Mouse (Mus musculus): Measurements from ENCODE around the gene Tsen2. TPM values are rescaled to one million over a fixed set of nuclear protein-coding genes. Genes with fewer than 3 reads are reported as not detected.

Tsen2 gene
- 1.2 and 1.4 TPM in 2 replicates for polyA plus RNA-seq (2012; rRNA removed)

GRCm38 (mm10) chr6:115544442-115544970, at the start of gene Tsen2:
Tsen2 (plus strand) TSS chr6:115544664.
- TF ChIP-seq POLR2A (IDR thresholded peaks at IDR 0.05; ENCODE audit: low read depth, low read length) (peak; percentile 18; the same call in 1 of the 2 replicates), CTCF (IDR thresholded peaks at IDR 0.05; ENCODE audit: extremely low read depth, insufficient read length, insufficient replicate concordance, low read depth, low read length) (no peak)
- H3K27me3 ChIP-seq (ENCODE audit: control insufficient read depth, insufficient read depth, low read length): no peaks in the 10 kb centered on the region
- peak within 1 kb of the TSS; percentile 80 for H3K4me3 ChIP-seq (ENCODE audit: low read depth, low read length)
- peaks cover 15% of the 10 kb centered on the region; the same call in 1 of the 2 replicates for H3K4me1 ChIP-seq (ENCODE audit: control insufficient read depth, insufficient read depth, insufficient read length, low read length)
- H3K36me3 ChIP-seq (ENCODE audit: control insufficient read depth, insufficient read depth, low read length): peaks cover 5% of the 10 kb centered on the region
- under 1% methylated on average over 38 of the region's 38 CpGs for WGBS
- peak within 1 kb of the TSS; percentile 28 for H3K27ac ChIP-seq (ENCODE audit: insufficient read depth, low read depth, low read length)

GRCm38 (mm10) chr6:115499540-115499939, 44.9 kb upstream of the Tsen2 start:
- Histone ChIP-seq H3K4me3 (ENCODE audit: low read depth, low read length) (no peak overlapping the region), H3K27ac (ENCODE audit: insufficient read depth, low read depth, low read length) (no peak overlapping the region), H3K4me1 (ENCODE audit: control insufficient read depth, insufficient read depth, insufficient read length, low read length) (peaks cover 27% of the 10 kb centered on the region), H3K36me3 (ENCODE audit: control insufficient read depth, insufficient read depth, low read length) (no peaks in the 10 kb centered on the region), H3K27me3 (ENCODE audit: control insufficient read depth, insufficient read depth, low read length) (no peaks in the 10 kb centered on the region)
- TF ChIP-seq POLR2A (IDR thresholded peaks at IDR 0.05; ENCODE audit: low read depth, low read length) (no peak), CTCF (IDR thresholded peaks at IDR 0.05; ENCODE audit: extremely low read depth, insufficient read length, insufficient replicate concordance, low read depth, low read length) (no peak)
- 92% methylated on average over 14 of the region's 14 CpGs for WGBS

- peaks cover 29% of the 10 kb centered on the region for H3K4me1 ChIP-seq (ENCODE audit: control insufficient read depth, insufficient read depth, insufficient read length, low read length)
Measured at GRCm38 (mm10) chr6:115500234-115500633, 44.2 kb upstream of the Tsen2 start.

GRCm38 (mm10) chr6:115501131-115501530, 43.3 kb upstream of the Tsen2 start:
- 50% methylated on average over 3 of the region's 3 CpGs for WGBS
- Histone ChIP-seq H3K27me3 (ENCODE audit: control insufficient read depth, insufficient read depth, low read length) (no peaks in the 10 kb centered on the region), H3K27ac (ENCODE audit: insufficient read depth, low read depth, low read length) (peak overlapping the region; percentile 43; the same call in 1 of the 2 replicates), H3K4me3 (ENCODE audit: low read depth, low read length) (no peak overlapping the region), H3K4me1 (ENCODE audit: control insufficient read depth, insufficient read depth, insufficient read length, low read length) (peaks cover 29% of the 10 kb centered on the region), H3K36me3 (ENCODE audit: control insufficient read depth, insufficient read depth, low read length) (no peaks in the 10 kb centered on the region)
- TF ChIP-seq POLR2A (IDR thresholded peaks at IDR 0.05; ENCODE audit: low read depth, low read length): no peak
- no peak for TF ChIP-seq CTCF (IDR thresholded peaks at IDR 0.05; ENCODE audit: extremely low read depth, insufficient read length, insufficient replicate concordance, low read depth, low read length)

More at GRCm38 (mm10) chr6:115500234-115500633, 44.2 kb upstream of the Tsen2 start:
- Histone ChIP-seq H3K4me3 (ENCODE audit: low read depth, low read length) (no peak overlapping the region), H3K36me3 (ENCODE audit: control insufficient read depth, insufficient read depth, low read length) (no peaks in the 10 kb centered on the region), H3K27me3 (ENCODE audit: control insufficient read depth, insufficient read depth, low read length) (no peaks in the 10 kb centered on the region), H3K27ac (ENCODE audit: insufficient read depth, low read depth, low read length) (no peak overlapping the region)
- WGBS: 92% methylated on average over 10 of the region's 10 CpGs
- TF ChIP-seq POLR2A (IDR thresholded peaks at IDR 0.05; ENCODE audit: low read depth, low read length): no peak
- TF ChIP-seq CTCF (IDR thresholded peaks at IDR 0.05; ENCODE audit: extremely low read depth, insufficient read length, insufficient replicate concordance, low read depth, low read length): no peak

GRCm38 (mm10) chr6:115503038-115503437, 41.4 kb upstream of the Tsen2 start:
- H3K27ac ChIP-seq (ENCODE audit: insufficient read depth, low read depth, low read length): peak overlapping the region; percentile 99
- 35% methylated on average over 4 of the region's 4 CpGs for WGBS
- peaks cover 29% of the 10 kb centered on the region for H3K4me1 ChIP-seq (ENCODE audit: control insufficient read depth, insufficient read depth, insufficient read length, low read length)
- TF ChIP-seq POLR2A (IDR thresholded peaks at IDR 0.05; ENCODE audit: low read depth, low read length) (no peak), CTCF (IDR thresholded peaks at IDR 0.05; ENCODE audit: extremely low read depth, insufficient read length, insufficient replicate concordance, low read depth, low read length) (no peak)
- no peaks in the 10 kb centered on the region for H3K27me3 ChIP-seq (ENCODE audit: control insufficient read depth, insufficient read depth, low read length)
- no peak overlapping the region for H3K4me3 ChIP-seq (ENCODE audit: low read depth, low read length)
- no peaks in the 10 kb centered on the region for H3K36me3 ChIP-seq (ENCODE audit: control insufficient read depth, insufficient read depth, low read length)

- Histone ChIP-seq H3K27ac (ENCODE audit: insufficient read depth, low read depth, low read length) (peak overlapping the region; percentile 99), H3K4me3 (ENCODE audit: low read depth, low read length) (no peak overlapping the region), H3K27me3 (ENCODE audit: control insufficient read depth, insufficient read depth, low read length) (no peaks in the 10 kb centered on the region), H3K4me1 (ENCODE audit: control insufficient read depth, insufficient read depth, insufficient read length, low read length) (peaks cover 29% of the 10 kb centered on the region), H3K36me3 (ENCODE audit: control insufficient read depth, insufficient read depth, low read length) (no peaks in the 10 kb centered on the region)
- WGBS: 25% methylated on average over 10 of the region's 10 CpGs
- TF ChIP-seq CTCF (IDR thresholded peaks at IDR 0.05; ENCODE audit: extremely low read depth, insufficient read length, insufficient replicate concordance, low read depth, low read length) (no peak), POLR2A (IDR thresholded peaks at IDR 0.05; ENCODE audit: low read depth, low read length) (no peak)
Measured at GRCm38 (mm10) chr6:115503549-115504159, 40.8 kb upstream of the Tsen2 start.

- WGBS: 60% methylated on average over 3 of the region's 3 CpGs
- Histone ChIP-seq H3K36me3 (ENCODE audit: control insufficient read depth, insufficient read depth, low read length) (no peaks in the 10 kb centered on the region), H3K27ac (ENCODE audit: insufficient read depth, low read depth, low read length) (peak overlapping the region; percentile 97), H3K27me3 (ENCODE audit: control insufficient read depth, insufficient read depth, low read length) (no peaks in the 10 kb centered on the region), H3K4me1 (ENCODE audit: control insufficient read depth, insufficient read depth, insufficient read length, low read length) (peaks cover 29% of the 10 kb centered on the region), H3K4me3 (ENCODE audit: low read depth, low read length) (no peak overlapping the region)
- no peak for TF ChIP-seq CTCF (IDR thresholded peaks at IDR 0.05; ENCODE audit: extremely low read depth, insufficient read length, insufficient replicate concordance, low read depth, low read length)
- no peak for TF ChIP-seq POLR2A (IDR thresholded peaks at IDR 0.05; ENCODE audit: low read depth, low read length)
Measured at GRCm38 (mm10) chr6:115504160-115504558, 40.3 kb upstream of the Tsen2 start.
